Mouse (Mus musculus) kidney, adult 18-20 months (tissue): ENCODE results near the gene Cox5a.

Experiments
- DNase-seq: peaks from one replicate; pipeline ENCODE4 v3.0.0; 2021

Gene Cox5a

GRCm38 (mm10) chr9:57526435-57526834 is 5.4 kb downstream of the Cox5a start:
- no peak for DNase-seq

GRCm38 (mm10) chr9:57531946-57532345 is 10.9 kb downstream of the Cox5a start:
- DNase-seq = no peak

- no peak for DNase-seq
Measured at GRCm38 (mm10) chr9:57536362-57536761, 15.3 kb downstream of the Cox5a start.

- DNase-seq = peak; percentile 91
Measured at GRCm38 (mm10) chr9:57537044-57537727, 16.1 kb downstream of the Cox5a start, which contains the start of gene Fam219b. Gene Fam219b, plus strand, starts transcription at chr9:57537528.

GRCm38 (mm10) chr9:57537728-57538181 is 16.7 kb downstream of the Cox5a start:
- DNase-seq = no peak

- DNase-seq = no peak
Measured at GRCm38 (mm10) chr9:57539550-57539949, 18.5 kb downstream of the Cox5a start.

- peak; percentile 48 for DNase-seq
Measured at GRCm38 (mm10) chr9:57541312-57541711, 20.2 kb downstream of the Cox5a start.

- DNase-seq = no peak
Measured at GRCm38 (mm10) chr9:57543951-57544350, 22.9 kb downstream of the Cox5a start.

GRCm38 (mm10) chr9:57547287-57547686 is 26.2 kb downstream of the Cox5a start:
- no peak for DNase-seq

GRCm38 (mm10) chr9:57547869-57548268 is 26.8 kb downstream of the Cox5a start:
- DNase-seq = no peak

- DNase-seq = no peak
Measured at GRCm38 (mm10) chr9:57549186-57549585, 28.1 kb downstream of the Cox5a start.

- peak; percentile 65 for DNase-seq
Measured at GRCm38 (mm10) chr9:57550126-57550862, 29.2 kb downstream of the Cox5a start.

GRCm38 (mm10) chr9:57552139-57552887 is 31.2 kb downstream of the Cox5a start, which contains the start of gene Mpi:
Gene Mpi, minus strand, starts transcription at chr9:57552763.
- DNase-seq = peak; percentile 77

- DNase-seq = no peak
Measured at GRCm38 (mm10) chr9:57553119-57553518, 32.0 kb downstream of the Cox5a start.

- DNase-seq = no peak
Measured at GRCm38 (mm10) chr9:57554753-57555152, 33.7 kb downstream of the Cox5a start.

GRCm38 (mm10) chr9:57557215-57557614 is 36.1 kb downstream of the Cox5a start:
- no peak for DNase-seq

- no peak for DNase-seq
Measured at GRCm38 (mm10) chr9:57558625-57559024, 37.6 kb downstream of the Cox5a start.

GRCm38 (mm10) chr9:57559568-57559967 is 38.5 kb downstream of the Cox5a start:
- DNase-seq = no peak

GRCm38 (mm10) chr9:57560263-57560662 is 39.2 kb downstream of the Cox5a start:
- no peak for DNase-seq

- peak; percentile 98 for DNase-seq
Measured at GRCm38 (mm10) chr9:57560861-57561710, 40.0 kb downstream of the Cox5a start, which contains the start of gene Scamp2. Gene Scamp2, plus strand, starts transcription at chr9:57560943.

GRCm38 (mm10) chr9:57561711-57562099 is 40.6 kb downstream of the Cox5a start:
- DNase-seq = peak; percentile 66

GRCm38 (mm10) chr9:57562896-57563372 is 41.9 kb downstream of the Cox5a start:
- peak; percentile 47 for DNase-seq
